Mouse (Mus musculus) Patski (cell line): ENCODE measurements around the gene Ift43. TPM values are rescaled to one million over a fixed set of nuclear protein-coding genes. Genes with fewer than 3 reads are reported as not detected.

Source experiments
- ATAC-seq: fragments of 100-300 bp; one replicate; pipeline ENCODE4 v1.8.0; 2021
- CTCF ChIA-PET: fragments of 350-600 bp; sonication (Branson Sonifier 250); formaldehyde crosslinking; loops from one replicate; lab custom pipeline; 2022; ENCODE audit warnings: inconsistent platforms; lab: Charles Lee
- POLR2A ChIA-PET: fragments of 350-600 bp; sonication (Branson Sonifier 250); formaldehyde crosslinking; loops from one replicate; lab custom pipeline; 2022; ENCODE audit warnings: antibody characterized with exemption, inconsistent platforms; lab: Charles Lee
- DNase-seq: peaks from one replicate; pipeline ENCODE4 v3.0.0-alpha.2; 2011; ENCODE audit warnings: low read depth, low spot score
- H3K27me3 ChIP-seq: fragments of 371-371 bp; one replicate; pipeline ENCODE4 v1.5.1; 2021
- CTCF ChIP-seq: fragments of 100-300 bp; IDR thresholded peaks from one replicate; pipeline ENCODE4 v1.5.1; 2021
- in situ Hi-C: fragments of 300-500 bp; cut with MboI; formaldehyde crosslinking; loops from 3 replicates; pipeline ENCODE4 v1.11.1; 2018; ENCODE audit warnings: low pct_unique_long_range_greater_than_20kb, mixed read lengths
- polyA plus RNA-seq: library from polyadenylated mRNA; unstranded; gene quantifications from one replicate; pipeline ENCODE4 v1.2.3, GENCODE M21; 2021

Ift43 gene
- polyA plus RNA-seq, 1 experiment from 2014 or later, result 108 TPM

DNA sequence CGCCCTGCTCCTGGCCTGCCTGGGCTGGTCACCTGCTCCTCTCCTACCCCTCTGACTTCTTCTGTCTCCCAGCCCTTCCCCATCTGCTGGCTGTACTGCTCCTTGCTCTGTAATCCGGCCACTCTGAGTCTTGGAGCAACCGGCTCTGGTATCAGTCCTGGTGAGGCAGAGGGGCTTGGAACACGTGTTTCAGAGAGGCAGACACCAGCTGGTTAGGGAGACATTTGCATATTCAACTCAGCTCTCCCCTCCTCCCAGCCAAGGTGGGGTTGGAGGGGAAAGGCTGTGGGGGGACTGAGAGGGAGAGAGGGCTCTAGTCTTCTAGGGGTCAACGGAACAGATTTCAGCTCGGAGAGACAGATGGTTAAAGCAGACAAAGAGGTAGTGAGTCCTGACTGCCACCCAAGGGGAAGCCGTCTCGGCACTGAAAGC, 99.0 kb downstream of the Ift43 start:
- CTCF ChIA-PET, result no interaction called here
- in situ Hi-C loops, result no loop called here
- H3K27me3 ChIP-seq, result no peaks in the 10 kb centered on the region
- DNase-seq, result no peak
- TF ChIP-seq CTCF, result no peak
- ATAC-seq, result no peak
- POLR2A ChIA-PET, result no interaction called here

DNA sequence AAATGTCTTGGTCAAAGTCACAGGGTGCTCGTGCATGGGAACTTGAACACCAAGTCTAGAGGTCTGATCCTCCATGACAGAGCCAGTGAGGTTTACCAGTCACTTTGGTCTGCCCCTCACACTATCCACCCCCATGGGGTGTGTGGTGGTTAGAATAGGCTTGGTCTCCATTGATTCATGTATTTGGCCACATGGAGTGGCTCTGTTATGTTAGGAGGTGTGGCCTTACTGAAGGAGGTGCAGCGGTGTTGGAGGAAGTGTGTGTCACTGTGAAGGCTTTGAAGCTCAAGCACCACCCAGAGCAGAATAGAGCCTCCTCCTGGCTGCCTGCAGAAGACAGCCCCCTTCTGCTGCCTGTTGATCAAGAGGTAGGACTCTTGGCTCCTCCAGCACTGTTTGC, 99.5 kb downstream of the Ift43 start:
- H3K27me3 ChIP-seq, result peaks cover 1% of the 10 kb centered on the region
- DNase-seq, result no peak
- POLR2A ChIA-PET, result no interaction called here
- TF ChIP-seq CTCF, result no peak
- in situ Hi-C loops, result no loop called here
- no peak for ATAC-seq
- CTCF ChIA-PET, result interaction anchor here (0.7 kb wide), 1 partner anchor 111 kb away, joined by 3 read pairs; no protein-coding TSS in a partner anchor

DNA sequence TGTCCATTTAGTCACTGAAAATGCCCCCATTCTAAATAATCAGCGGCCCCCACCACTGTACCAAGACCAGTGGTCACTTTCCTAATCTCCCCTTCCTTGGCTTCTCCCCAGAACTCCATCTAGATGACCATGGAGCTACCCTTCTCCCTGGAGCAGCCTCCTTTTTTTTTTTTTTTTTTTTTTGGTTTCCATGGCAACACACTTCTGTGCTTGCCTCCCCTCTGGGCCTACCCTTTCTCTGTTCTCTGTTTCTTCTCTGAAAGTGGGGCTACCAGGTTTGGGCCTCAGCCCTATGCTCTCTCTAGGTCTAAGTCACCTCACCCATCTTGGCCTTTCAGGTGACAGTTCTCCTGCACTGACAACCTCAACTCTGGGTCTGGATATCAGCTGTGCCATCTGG, 100.1 kb downstream of the Ift43 start:
- DNase-seq, result no peak
- TF ChIP-seq CTCF, result no peak
- H3K27me3 ChIP-seq, result peaks cover 4% of the 10 kb centered on the region
- in situ Hi-C loops, result no loop called here
- ChIA-PET CTCF (interaction anchor here (0.7 kb wide), 1 partner anchor 110 kb away, joined by 3 read pairs; no protein-coding TSS in a partner anchor), POLR2A (no interaction called here)
- no peak for ATAC-seq

GRCm38 (mm10) chr12:86188161-86188560, 105.8 kb downstream of the Ift43 start:
- ChIA-PET CTCF (no interaction called here), POLR2A (no interaction called here)
- peaks cover 26% of the 10 kb centered on the region for H3K27me3 ChIP-seq
- DNase-seq (no peak), ATAC-seq (no peak)
- TF ChIP-seq CTCF, result peak; percentile 57
- in situ Hi-C loops, result no loop called here

DNA sequence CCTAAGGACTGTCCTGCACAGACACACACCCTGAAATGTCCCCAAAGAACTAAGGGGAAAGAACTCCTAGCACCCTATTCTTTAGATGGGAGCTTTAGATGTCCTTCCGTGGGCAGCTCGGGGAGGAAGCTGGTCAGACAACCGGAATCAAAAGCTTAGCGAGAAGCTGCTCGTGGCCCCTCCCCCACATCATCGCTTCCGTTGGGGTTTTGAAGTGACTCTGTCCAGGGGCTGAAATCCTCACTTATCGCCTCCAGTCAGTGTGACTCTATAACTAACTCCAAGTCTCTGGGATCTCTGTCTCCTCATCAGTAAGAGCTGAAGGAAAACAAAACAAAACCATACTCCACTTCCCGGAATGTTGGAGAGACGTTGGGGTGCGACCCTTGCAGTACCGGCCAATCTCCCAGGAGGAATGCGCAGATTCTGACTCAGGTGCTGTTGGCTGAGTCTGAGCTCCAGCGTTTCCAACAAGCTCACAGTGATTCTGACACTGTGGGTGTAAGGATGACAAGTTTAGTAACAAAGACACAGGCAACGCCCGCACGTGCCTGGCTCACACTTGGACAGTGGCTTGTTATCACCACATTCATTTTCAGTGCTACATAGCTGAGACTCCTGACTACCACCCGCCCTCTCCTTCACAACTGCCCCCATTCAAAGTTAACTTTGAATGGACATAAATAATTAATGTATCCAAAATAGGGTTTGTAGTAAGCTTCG, 107.4 kb downstream of the Ift43 start:
- ChIA-PET CTCF (no interaction called here), POLR2A (no interaction called here)
- in situ Hi-C loops, result no loop called here
- DNase-seq (no peak), ATAC-seq (no peak)
- TF ChIP-seq CTCF, result no peak
- peaks cover 33% of the 10 kb centered on the region for H3K27me3 ChIP-seq

DNA sequence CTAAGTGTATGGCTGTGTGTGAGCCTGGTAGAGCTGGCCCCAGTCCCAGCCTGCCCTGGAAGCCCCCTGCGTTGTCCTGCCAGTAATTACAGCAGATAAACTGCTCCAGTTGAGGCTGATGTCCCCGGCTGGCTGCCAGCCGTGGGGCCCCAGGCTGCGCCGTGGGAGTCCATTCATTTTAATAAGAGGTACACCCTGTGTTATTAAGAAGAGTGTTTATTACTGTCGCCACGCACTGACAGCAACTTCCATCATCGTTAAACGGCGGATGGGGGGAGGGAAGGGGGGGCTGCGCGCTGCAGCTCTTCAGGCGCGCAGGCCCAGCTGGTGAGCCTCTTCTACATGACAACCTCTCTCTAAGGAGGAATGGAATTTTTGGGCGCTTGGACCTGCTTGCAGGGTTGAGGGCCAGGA, 109.7 kb downstream of the Ift43 start:
- no peak for TF ChIP-seq CTCF
- DNase-seq (no peak), ATAC-seq (no peak)
- CTCF ChIA-PET, result no interaction called here
- POLR2A ChIA-PET, result no interaction called here
- in situ Hi-C loops, result no loop called here
- H3K27me3 ChIP-seq, result peaks cover 35% of the 10 kb centered on the region

DNA sequence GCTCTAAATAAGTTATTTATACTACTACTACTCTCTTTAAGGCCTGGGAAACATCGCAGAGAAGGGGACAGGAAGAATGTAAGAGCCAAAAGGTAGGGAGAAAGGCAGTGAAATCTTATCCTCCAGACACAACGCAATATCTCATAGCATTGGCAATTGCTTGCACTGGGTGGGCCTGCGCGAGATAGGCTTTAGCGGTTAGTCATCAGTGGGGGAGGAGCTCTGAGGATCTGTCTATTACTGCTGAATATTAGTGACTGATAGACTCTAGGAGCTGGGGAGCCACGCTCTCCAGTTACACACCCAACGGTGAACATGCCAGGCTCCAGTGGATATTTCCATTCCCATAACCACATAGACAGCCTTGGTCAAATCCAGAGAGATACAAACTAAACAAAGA, 114.6 kb downstream of the Ift43 start:
- in situ Hi-C loops, result no loop called here
- DNase-seq, result no peak
- no peak for ATAC-seq
- ChIA-PET POLR2A (no interaction called here), CTCF (no interaction called here)
- peaks cover 26% of the 10 kb centered on the region for H3K27me3 ChIP-seq
- no peak for TF ChIP-seq CTCF

DNA sequence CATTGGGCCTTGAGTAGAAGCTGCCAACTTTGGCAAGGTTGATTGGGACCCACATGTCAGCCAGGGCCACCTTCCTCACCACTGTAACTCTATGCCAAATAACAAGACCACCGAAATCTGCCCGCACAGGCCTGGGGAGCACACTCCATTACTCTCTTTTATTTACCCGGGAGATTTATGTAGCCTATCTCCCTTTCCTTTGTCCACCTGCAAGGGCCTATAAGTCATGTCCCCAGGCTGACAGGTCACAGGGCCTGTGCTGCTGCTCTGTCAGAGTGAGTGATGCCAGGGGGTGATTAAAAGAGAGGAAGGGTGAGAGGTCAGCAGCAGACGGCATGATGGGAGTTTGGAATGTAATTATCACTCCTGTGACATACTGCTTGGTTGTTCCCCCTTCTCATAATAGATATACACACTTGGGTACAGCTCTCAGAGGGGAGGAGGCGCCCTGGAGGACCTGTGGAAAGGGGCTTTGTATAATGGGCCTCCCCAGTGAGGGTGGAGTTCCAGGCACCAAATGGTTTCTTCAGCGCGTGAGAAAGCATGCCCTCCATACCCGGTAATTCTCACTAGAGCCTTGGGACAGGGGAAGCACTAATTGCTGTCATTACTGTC, 121.2 kb downstream of the Ift43 start:
- DNase-seq (no peak), ATAC-seq (no peak)
- TF ChIP-seq CTCF, result no peak
- ChIA-PET POLR2A (no interaction called here), CTCF (no interaction called here)
- in situ Hi-C loops, result loop anchor here (25.0 kb wide), 1 partner anchor 834 kb away; no protein-coding TSS in a partner anchor
- peaks cover 22% of the 10 kb centered on the region for H3K27me3 ChIP-seq

DNA sequence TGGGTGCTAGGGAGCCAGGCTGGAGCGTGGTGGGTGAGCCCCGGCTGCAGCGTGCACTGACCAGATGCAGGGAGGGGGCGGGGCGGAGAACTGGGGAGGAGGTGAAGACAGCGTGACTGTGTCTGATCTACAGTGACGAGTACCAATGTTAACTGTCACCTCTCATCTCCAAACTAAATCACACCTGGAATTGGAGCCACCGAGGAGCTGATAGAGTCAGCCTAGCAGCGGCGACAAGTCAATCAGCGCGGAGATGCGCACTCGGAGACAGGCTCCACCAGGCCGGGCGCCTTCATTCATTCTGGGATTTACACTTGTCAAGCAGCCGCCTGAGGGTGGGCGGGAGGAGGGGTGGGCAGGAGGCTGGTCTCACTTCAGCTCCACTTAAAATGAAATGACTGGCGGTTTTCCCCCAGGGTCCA, 128.8 kb downstream of the Ift43 start:
- ATAC-seq, result no peak
- TF ChIP-seq CTCF, result no peak
- no peak for DNase-seq
- in situ Hi-C loops, result loop anchor here (25.0 kb wide), 1 partner anchor 826 kb away; no protein-coding TSS in a partner anchor
- ChIA-PET CTCF (no interaction called here), POLR2A (no interaction called here)
- peaks cover 44% of the 10 kb centered on the region for H3K27me3 ChIP-seq

Other genes starting within 250 kb of the Ift43 start
- 25.6 TPM for gene Tgfb3, start 3.5 kb upstream of the Ift43 start, polyA plus RNA-seq
- gene Gpatch2l, start 159.3 kb downstream of the Ift43 start, polyA plus RNA-seq, result 15.6 TPM